Mouse (Mus musculus) liver (tissue): ENCODE measurements around the gene Mapkap1.

Source experiments
- DNase-seq: peaks from one replicate; pipeline ENCODE4 v3.0.0-alpha.2; 2020; ENCODE audit warnings: mixed read lengths

The Mapkap1 gene

GRCm38 (mm10) chr2:34638955-34639650 is 232.5 kb downstream of the Mapkap1 start:
- peak; percentile 84 for DNase-seq

GRCm38 (mm10) chr2:34639725-34640124 is 233.2 kb downstream of the Mapkap1 start:
- no peak for DNase-seq

GRCm38 (mm10) chr2:34642351-34642750 is 235.8 kb downstream of the Mapkap1 start:
- DNase-seq: peak; percentile 69

- peak; percentile 51 for DNase-seq
These were observed 238.3 kb downstream of the Mapkap1 start for GRCm38 (mm10) chr2:34644571-34645526.

GRCm38 (mm10) chr2:34645851-34646540 is 239.4 kb downstream of the Mapkap1 start:
- peak; percentile 92 for DNase-seq

- DNase-seq: no peak
These were observed 239.9 kb downstream of the Mapkap1 start for GRCm38 (mm10) chr2:34646541-34646865.

- DNase-seq: no peak
These were observed 240.8 kb downstream of the Mapkap1 start for GRCm38 (mm10) chr2:34647410-34647809.

GRCm38 (mm10) chr2:34667820-34668219 is 261.2 kb downstream of the Mapkap1 start:
- DNase-seq: no peak

- DNase-seq: no peak
These were observed 262.0 kb downstream of the Mapkap1 start for GRCm38 (mm10) chr2:34668440-34669191.

- DNase-seq: no peak
These were observed 262.7 kb downstream of the Mapkap1 start for GRCm38 (mm10) chr2:34669203-34669746.

- no peak for DNase-seq
These were observed 263.9 kb downstream of the Mapkap1 start for GRCm38 (mm10) chr2:34670470-34670869.

GRCm38 (mm10) chr2:34671385-34672026 is 264.9 kb downstream of the Mapkap1 start:
- DNase-seq: peak; percentile 74

GRCm38 (mm10) chr2:34673846-34674245 is 267.3 kb downstream of the Mapkap1 start:
- DNase-seq: no peak
